Mouse (Mus musculus) stomach, postnatal 0 days (tissue): ENCODE results near the gene 3425401B19Rik. TPM values are rescaled to one million over a fixed set of nuclear protein-coding genes. Genes with fewer than 3 reads are reported as not detected.

Source experiments
- ATAC-seq: fragments of 200-750 bp; cut with Nextera tagmentation; 2 replicates; pipeline ENCODE4 v1.8.0; 2017; ENCODE audit not compliant: low FRiP score, low TSS enrichment
- DNase-seq: peaks from one replicate; pipeline ENCODE4 v3.0.0-alpha.2; 2016; ENCODE audit warnings: low spot score
- H3K27ac ChIP-seq: fragments of 300-500 bp; sonication (generic); replicated peaks from 2 replicates; pipeline ENCODE4 v1.5.1; 2014; ENCODE audit warnings: mild to moderate bottlenecking, control low read depth
- H3K27me3 ChIP-seq: fragments of 300-500 bp; sonication (generic); 2 replicates; pipeline ENCODE4 v1.6.1; 2014; ENCODE audit warnings: low read length; ENCODE audit not compliant: control insufficient read depth, insufficient read depth
- H3K36me3 ChIP-seq: fragments of 300-500 bp; sonication (generic); 2 replicates; pipeline ENCODE4 v1.6.1; 2014; ENCODE audit warnings: low read length, mixed read lengths; ENCODE audit not compliant: control insufficient read depth, insufficient read depth
- H3K4me1 ChIP-seq: fragments of 300-500 bp; sonication (generic); replicated peaks from 2 replicates; pipeline ENCODE4 v1.6.1; 2014; ENCODE audit warnings: antibody characterized with exemption; ENCODE audit not compliant: control insufficient read depth, insufficient read depth
- H3K4me2 ChIP-seq: fragments of 300-500 bp; sonication (generic); replicated peaks from 2 replicates; pipeline ENCODE4 v1.6.1; 2014; ENCODE audit warnings: low read depth, mild to moderate bottlenecking, control low read depth, moderate library complexity
- H3K4me3 ChIP-seq: fragments of 300-500 bp; sonication (generic); 2 replicates; pipeline ENCODE4 v1.5.1; 2014; ENCODE audit warnings: low read depth, low read length, control low read depth
- H3K9ac ChIP-seq: fragments of 300-500 bp; sonication (generic); 2 replicates; pipeline ENCODE4 v1.6.1; 2014; ENCODE audit warnings: mild to moderate bottlenecking, low read length, control low read depth, mixed read lengths
- H3K9me3 ChIP-seq: fragments of 300-500 bp; sonication (generic); 2 replicates; pipeline ENCODE4 v1.6.1; 2016; ENCODE audit warnings: low read length; ENCODE audit not compliant: control insufficient read depth
- CTCF ChIP-seq: IDR thresholded peaks from 2 replicates; pipeline ENCODE4 v1.5.1; 2016; ENCODE audit warnings: antibody characterized with exemption, low read depth, mild to moderate bottlenecking, moderate library complexity
- EP300 ChIP-seq: optimal IDR thresholded peaks from 2 replicates; pipeline ENCODE3; 2016; ENCODE audit warnings: antibody characterized with exemption
- WGBS: fragments of 180-500 bp; shearing (Covaris S2); extraction: QIAGEN DNeasy Blood & Tissue Kit; methylation state at CpG from one replicate; pipeline ENCODE4 v1.1.7; 2014; 5-methylcytosine and 5-hydroxymethylcytosine counted together
- polyA plus RNA-seq: library from polyadenylated mRNA; unstranded; fragments of >200 nt; fragmentation: Nextera tagmentation; extraction: Ambion mirVana; gene quantifications from 2 replicates; pipeline ENCODE4 v1.2.1, GENCODE M21; 2015

Gene 3425401B19Rik
- polyA plus RNA-seq, 1 experiment from 2014 or later = 0.02 TPM

- H3K27me3 ChIP-seq = no peaks in the 10 kb centered on the region
- no peaks in the 10 kb centered on the region for H3K36me3 ChIP-seq
- no peak for ATAC-seq
- no peaks in the 10 kb centered on the region for H3K4me1 ChIP-seq
- H3K9me3 ChIP-seq = no peaks in the 10 kb centered on the region
- no peak for DNase-seq
- 72% methylated on average over 8 of the region's 8 CpGs for WGBS
- no peak overlapping the region for H3K4me2 ChIP-seq
- no peak overlapping the region for H3K9ac ChIP-seq
- TF ChIP-seq CTCF = no peak
- no peak overlapping the region for H3K27ac ChIP-seq
- H3K4me3 ChIP-seq = no peak overlapping the region
These were observed 12.7 kb upstream of the 3425401B19Rik start for GRCm38 (mm10) chr14:32697774-32698173.

GRCm38 (mm10) chr14:32696344-32696743, 11.3 kb upstream of the 3425401B19Rik start:
- no peaks in the 10 kb centered on the region for H3K27me3 ChIP-seq
- H3K9me3 ChIP-seq = no peaks in the 10 kb centered on the region
- no peak overlapping the region for H3K27ac ChIP-seq
- ATAC-seq (no peak), DNase-seq (no peak)
- no peak overlapping the region for H3K9ac ChIP-seq
- TF ChIP-seq EP300 = no peak
- no peak for TF ChIP-seq CTCF
- 80% methylated on average over 2 of the region's 2 CpGs for WGBS
- no peaks in the 10 kb centered on the region for H3K36me3 ChIP-seq
- no peaks in the 10 kb centered on the region for H3K4me1 ChIP-seq
- no peak overlapping the region for H3K4me2 ChIP-seq
- H3K4me3 ChIP-seq = no peak overlapping the region

- no peaks in the 10 kb centered on the region for H3K4me1 ChIP-seq
- H3K27me3 ChIP-seq = no peaks in the 10 kb centered on the region
- ATAC-seq (no peak), DNase-seq (no peak)
- H3K9ac ChIP-seq = no peak overlapping the region
- H3K4me2 ChIP-seq = no peak overlapping the region
- H3K27ac ChIP-seq = no peak overlapping the region
- H3K4me3 ChIP-seq = no peak overlapping the region
- WGBS = 74% methylated on average over 2 of the region's 2 CpGs
- no peak for TF ChIP-seq EP300
- TF ChIP-seq CTCF = no peak
- no peaks in the 10 kb centered on the region for H3K9me3 ChIP-seq
- no peaks in the 10 kb centered on the region for H3K36me3 ChIP-seq
These were observed 10.8 kb upstream of the 3425401B19Rik start for GRCm38 (mm10) chr14:32695906-32696305.

- no peak for DNase-seq
- Histone ChIP-seq H3K4me3 (no peak overlapping the region), H3K4me2 (no peak overlapping the region), H3K27me3 (no peaks in the 10 kb centered on the region), H3K36me3 (no peaks in the 10 kb centered on the region), H3K4me1 (0 out of 2 replicates have a peak, but pooled peaks cover 3% of the 10 kb centered on the region), H3K27ac (no peak overlapping the region; the same call in 1 of the 2 replicates), H3K9me3 (no peaks in the 10 kb centered on the region), H3K9ac (no peak overlapping the region)
- TF ChIP-seq CTCF (no peak), EP300 (no peak)
- WGBS = 64% methylated on average over 19 of the region's 19 CpGs
- ATAC-seq = 0 out of 2 replicates have a peak, but pooled peaks have one; percentile 18
These were observed 373 bp downstream of the 3425401B19Rik start for GRCm38 (mm10) chr14:32684735-32685105.

- no peaks in the 10 kb centered on the region for H3K27me3 ChIP-seq
- H3K9me3 ChIP-seq = no peaks in the 10 kb centered on the region
- H3K9ac ChIP-seq = no peak overlapping the region
- no peak for TF ChIP-seq EP300
- TF ChIP-seq CTCF = no peak
- DNase-seq = peak; percentile 27
- no peak overlapping the region for H3K4me2 ChIP-seq
- ATAC-seq = no peak
- H3K27ac ChIP-seq = no peak overlapping the region
- H3K4me1 ChIP-seq = 0 out of 2 replicates have a peak, but pooled peaks cover 3% of the 10 kb centered on the region
- H3K4me3 ChIP-seq = no peak overlapping the region
- H3K36me3 ChIP-seq = no peaks in the 10 kb centered on the region
- 55% methylated on average over 19 of the region's 19 CpGs for WGBS
These were observed 935 bp downstream of the 3425401B19Rik start for GRCm38 (mm10) chr14:32683982-32684734.

GRCm38 (mm10) chr14:32683251-32683838, 1.7 kb downstream of the 3425401B19Rik start:
- no peaks in the 10 kb centered on the region for H3K27me3 ChIP-seq
- no peak overlapping the region for H3K27ac ChIP-seq
- no peak overlapping the region for H3K4me3 ChIP-seq
- H3K36me3 ChIP-seq = no peaks in the 10 kb centered on the region
- 0 out of 2 replicates have a peak, but pooled peaks cover 3% of the 10 kb centered on the region for H3K4me1 ChIP-seq
- no peak for TF ChIP-seq EP300
- no peak for TF ChIP-seq CTCF
- no peak overlapping the region for H3K4me2 ChIP-seq
- no peak overlapping the region for H3K9ac ChIP-seq
- 53% methylated on average over 19 of the region's 19 CpGs for WGBS
- H3K9me3 ChIP-seq = no peaks in the 10 kb centered on the region
- no peak for DNase-seq
- ATAC-seq = peak; percentile 29; the same call in 1 of the 2 replicates
